In the genomic region with DNA sequence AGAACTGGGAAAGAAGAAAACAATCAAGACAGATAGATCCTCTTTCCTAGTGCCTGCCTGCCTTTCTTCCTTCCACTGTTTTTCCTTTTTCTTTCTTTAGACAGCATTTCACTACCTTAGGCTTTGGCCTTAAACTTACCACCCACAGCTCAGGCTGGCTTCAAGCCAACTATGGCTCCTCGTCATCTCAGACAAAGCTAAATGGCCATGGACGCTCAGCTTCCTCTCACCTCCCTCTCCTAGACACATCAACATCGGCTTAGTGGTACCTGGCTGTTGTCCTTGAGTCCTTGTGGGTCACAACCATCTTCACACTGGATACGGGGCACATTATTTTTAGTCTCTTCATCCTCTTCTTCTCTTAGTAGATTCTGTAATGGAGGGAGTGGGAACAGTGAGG, we compare ENCODE assay signal across 17 mouse cellular contexts. TPM values are rescaled to one million over a fixed set of nuclear protein-coding genes. Genes with fewer than 3 reads are reported as not detected.
A peak's percentile ranks its signal among the peaks of the same experiment; 100 is the strongest.
DNase-seq lines count a peak whose midpoint lies in the region; ATAC-seq and TF ChIP-seq lines count a peak whose summit lies in the region.
"Had no signal": no experiment of that assay in that cellular context is flagged by ENCODE, and none has a peak within 500 bp of the region (broad histone marks: within the 10 kb centered on the region; RNA-seq: fewer than 3 reads in every experiment).

No protein-coding gene starts in this region.

- no peaks in the 10 kb centered on the region for H3K36me3 ChIP-seq in heart, embryonic 11.5 days (ENCODE audit: control insufficient read depth, insufficient read depth, low read length)
- no peaks in the 10 kb centered on the region for H3K36me3 ChIP-seq in heart, adult 2 months (ENCODE audit: control insufficient read depth, insufficient read depth, low read length)
- peaks cover 9% of the 10 kb centered on the region; the same call in 1 of the 2 replicates for H3K36me3 ChIP-seq in limb, embryonic 12.5 days
- peaks cover 4% of the 10 kb centered on the region for H3K36me3 ChIP-seq in limb, embryonic 10.5 days

- intact Hi-C loops in heart, adult 2 months (cut with DNase I): no loop called here

- TF ChIP-seq EP300 in heart, adult 2 months (IDR thresholded peaks at IDR 0.05; ENCODE audit: insufficient read depth, low read depth, low read length): no peak

- H3K4me2 ChIP-seq in heart, embryonic 11.5 days: peak overlapping the region; percentile 27; the same call in 1 of the 2 replicates
- no peak overlapping the region for H3K4me2 ChIP-seq in limb, embryonic 12.5 days

- H3K27ac ChIP-seq in heart, embryonic 11.5 days (ENCODE audit: low read depth, low read length): peak overlapping the region; percentile 75
- no peak overlapping the region for H3K27ac ChIP-seq in heart, adult 2 months
- H3K27ac ChIP-seq in limb, embryonic 12.5 days: peak overlapping the region; percentile 60; the same call in 1 of the 2 replicates
- H3K27ac ChIP-seq in limb, embryonic 10.5 days: no peak overlapping the region
- H3K27ac ChIP-seq: embryonic facial prominence, embryonic 10.5 days; forebrain, embryonic 10.5 days had no signal

- no peak for DNase-seq in heart, adult 2 months
- DNase-seq in limb, embryonic 10.5 days (ENCODE audit: low spot score): no peak
- peak; percentile 49 for DNase-seq in adrenal gland, postnatal 25 days
- peak; percentile 77 to 82 for DNase-seq in cerebellum, postnatal 25 days
- no peak for DNase-seq in right cerebral cortex, postnatal 4 days
- DNase-seq in frontal cortex, postnatal 25 days (ENCODE audit: low spot score in 2 of 2): no peak
- DNase-seq: B cell, adult 2 months; gastrocnemius, postnatal 14 days; kidney, adult 18-20 months; layer of hippocampus, adult 9-11 months; thymus, postnatal 14 days had no signal

- no peaks in the 10 kb centered on the region for H3K27me3 ChIP-seq in heart, embryonic 11.5 days (ENCODE audit: control insufficient read depth, insufficient read depth, low read length)
- H3K27me3 ChIP-seq in heart, adult 2 months (ENCODE audit: control insufficient read depth, insufficient read depth, low read length): no peaks in the 10 kb centered on the region
- H3K27me3 ChIP-seq in limb, embryonic 12.5 days: no peaks in the 10 kb centered on the region
- H3K27me3 ChIP-seq in limb, embryonic 10.5 days (ENCODE audit: low read depth, poor library complexity, severe bottlenecking): no peaks in the 10 kb centered on the region

- 60% methylated on average over 4 of the region's 4 CpGs for WGBS in heart, embryonic 11.5 days (ENCODE audit: insufficient replicate concordance)
- WGBS in heart, adult 2 months: 44% methylated on average over 4 of the region's 4 CpGs
- WGBS in limb, embryonic 12.5 days: 72% methylated on average over 4 of the region's 4 CpGs
- 87% methylated on average over 4 of the region's 4 CpGs for WGBS in limb, embryonic 10.5 days

- no peaks in the 10 kb centered on the region for H3K79me2 ChIP-seq in heart, adult 2 months (replicated peaks; ENCODE audit: control insufficient read depth, insufficient read depth, low read length)

- no peak for TF ChIP-seq CTCF in heart, adult 2 months (IDR thresholded peaks at IDR 0.05)

- H3K4me1 ChIP-seq in heart, embryonic 11.5 days (ENCODE audit: control insufficient read depth, insufficient read depth, low read length): peaks cover 13% of the 10 kb centered on the region
- peaks cover 2% of the 10 kb centered on the region for H3K4me1 ChIP-seq in heart, adult 2 months (ENCODE audit: control insufficient read depth, insufficient read depth, low read length)
- peaks cover 7% of the 10 kb centered on the region for H3K4me1 ChIP-seq in limb, embryonic 12.5 days (replicated peaks)
- peaks cover 2% of the 10 kb centered on the region for H3K4me1 ChIP-seq in limb, embryonic 10.5 days

- H3K9ac ChIP-seq in heart, embryonic 11.5 days (ENCODE audit: low read depth, low read length): no peak overlapping the region
- H3K9ac ChIP-seq in heart, adult 2 months (ENCODE audit: low read depth, low read length): no peak overlapping the region
- H3K9ac ChIP-seq in limb, embryonic 12.5 days (replicated peaks): no peak overlapping the region

- no peak for TF ChIP-seq POLR2A in heart, adult 2 months (IDR thresholded peaks at IDR 0.05; ENCODE audit: insufficient read depth, low read depth, low read length)

- H3K4me3 ChIP-seq in heart, embryonic 11.5 days (ENCODE audit: low read depth, low read length): no peak overlapping the region
- no peak overlapping the region for H3K4me3 ChIP-seq in heart, adult 2 months
- H3K4me3 ChIP-seq in limb, embryonic 12.5 days (replicated peaks): no peak overlapping the region
- H3K4me3 ChIP-seq in limb, embryonic 10.5 days: no peak overlapping the region
- H3K4me3 ChIP-seq: embryonic facial prominence, embryonic 10.5 days; forebrain, embryonic 10.5 days had no signal

- ATAC-seq in heart, embryonic 11.5 days (replicated peaks; ENCODE audit: insufficient number of reproducible peaks, low FRiP score, low TSS enrichment): no peak
- no peak for ATAC-seq in limb, embryonic 12.5 days (ENCODE audit: insufficient number of reproducible peaks, insufficient read depth, low FRiP score, low TSS enrichment, low read depth)

- no peaks in the 10 kb centered on the region for H3K9me3 ChIP-seq in heart, embryonic 11.5 days (replicated peaks; ENCODE audit: control insufficient read depth, low read length)
- H3K9me3 ChIP-seq in limb, embryonic 12.5 days: no peaks in the 10 kb centered on the region
- no peaks in the 10 kb centered on the region for H3K9me3 ChIP-seq in limb, embryonic 10.5 days (replicated peaks)
- H3K9me3 ChIP-seq: embryonic facial prominence, embryonic 10.5 days; forebrain, embryonic 10.5 days had no signal

RNA-seq across cellular contexts. Expression of a gene that starts 1.3 kb away (rescaled TPM):
- 0.86 and 0.89 TPM in 2 replicates for polyA plus RNA-seq in heart, embryonic 11.5 days (2014; fragmentation: Nextera tagmentation; extraction: Ambion mirVana)
- under 1 TPM in 1 of 2 experiments, not detected in 1; 0.16 TPM for total RNA-seq in heart, adult 2 months (2021)
- 0.12 TPM in 1 of 2 replicates, not detected in the other for polyA plus RNA-seq in heart, adult 2 months (2012; rRNA removed)
- 0.20 TPM in 2 replicates for polyA plus RNA-seq in limb, embryonic 12.5 days (2016; fragmentation: Nextera tagmentation; extraction: Ambion mirVana)
- polyA plus RNA-seq in limb, embryonic 10.5 days (2016; fragmentation: Nextera tagmentation; extraction: Ambion mirVana): not detected in 2 replicates
- not detected in 2 replicates for total RNA-seq in adrenal gland, postnatal 25 days (2021)
- total RNA-seq: gastrocnemius, postnatal 14 days; monocyte, adult 5-6 weeks had no signal
- polyA plus RNA-seq: embryonic facial prominence, embryonic 10.5 days; forebrain, embryonic 10.5 days; small intestine, adult 2 months had no signal

RNA-seq across cellular contexts. Expression of a gene that starts 5.9 kb away (rescaled TPM):
- 25.9 and 27.7 TPM in 2 replicates for polyA plus RNA-seq in heart, embryonic 11.5 days (2014; fragmentation: Nextera tagmentation; extraction: Ambion mirVana)
- total RNA-seq in heart, adult 2 months (2021): 1 to 10 TPM; 6.5 to 6.9 TPM
- polyA plus RNA-seq in heart, adult 2 months (2012; rRNA removed): 15.2 and 19.8 TPM in 2 replicates
- 42.3 and 42.5 TPM in 2 replicates for polyA plus RNA-seq in limb, embryonic 12.5 days (2016; fragmentation: Nextera tagmentation; extraction: Ambion mirVana)
- polyA plus RNA-seq in limb, embryonic 10.5 days (2016; fragmentation: Nextera tagmentation; extraction: Ambion mirVana): 37.2 and 41.8 TPM in 2 replicates
- total RNA-seq in adrenal gland, postnatal 25 days (2021): 28.9 and 32.7 TPM in 2 replicates

RNA-seq across cellular contexts. Expression of a gene that starts 25.0 kb away (rescaled TPM):
- 206 and 224 TPM in 2 replicates for polyA plus RNA-seq in heart, embryonic 11.5 days (2014; fragmentation: Nextera tagmentation; extraction: Ambion mirVana)
- 10 to 100 TPM; 58.9 to 65.3 TPM for total RNA-seq in heart, adult 2 months (2021)
- polyA plus RNA-seq in heart, adult 2 months (2012; rRNA removed): 27.8 and 48.0 TPM in 2 replicates
- polyA plus RNA-seq in limb, embryonic 12.5 days (2016; fragmentation: Nextera tagmentation; extraction: Ambion mirVana): 351 and 359 TPM in 2 replicates
- polyA plus RNA-seq in limb, embryonic 10.5 days (2016; fragmentation: Nextera tagmentation; extraction: Ambion mirVana): 313 and 334 TPM in 2 replicates
- 164 and 206 TPM in 2 replicates for total RNA-seq in adrenal gland, postnatal 25 days (2021)

RNA-seq across cellular contexts. Expression of a gene that starts 26.9 kb away (rescaled TPM):
- 8.6 and 11.0 TPM in 2 replicates for polyA plus RNA-seq in heart, embryonic 11.5 days (2014; fragmentation: Nextera tagmentation; extraction: Ambion mirVana)
- total RNA-seq in heart, adult 2 months (2021): 10 to 100 TPM in 1 of 2 experiments, 1 to 10 TPM in 1; 7.3 to 12.2 TPM
- polyA plus RNA-seq in heart, adult 2 months (2012; rRNA removed): 11.0 and 17.5 TPM in 2 replicates
- polyA plus RNA-seq in limb, embryonic 12.5 days (2016; fragmentation: Nextera tagmentation; extraction: Ambion mirVana): 17.1 and 17.6 TPM in 2 replicates
- 9.3 and 11.5 TPM in 2 replicates for polyA plus RNA-seq in limb, embryonic 10.5 days (2016; fragmentation: Nextera tagmentation; extraction: Ambion mirVana)
- 37.2 and 52.6 TPM in 2 replicates for total RNA-seq in adrenal gland, postnatal 25 days (2021)

RNA-seq across cellular contexts. Expression of a gene that starts 28.8 kb away (rescaled TPM):
- polyA plus RNA-seq in heart, embryonic 11.5 days (2014; fragmentation: Nextera tagmentation; extraction: Ambion mirVana): 0.49 TPM in 1 of 2 replicates, not detected in the other
- total RNA-seq in heart, adult 2 months (2021): not detected
- 0.18 TPM in 1 of 2 replicates, not detected in the other for polyA plus RNA-seq in heart, adult 2 months (2012; rRNA removed)
- polyA plus RNA-seq in limb, embryonic 12.5 days (2016; fragmentation: Nextera tagmentation; extraction: Ambion mirVana): not detected in 2 replicates
- not detected in 2 replicates for polyA plus RNA-seq in limb, embryonic 10.5 days (2016; fragmentation: Nextera tagmentation; extraction: Ambion mirVana)
- total RNA-seq in adrenal gland, postnatal 25 days (2021): 9.7 and 10.0 TPM in 2 replicates
- total RNA-seq: gastrocnemius, postnatal 14 days; monocyte, adult 5-6 weeks had no signal
- polyA plus RNA-seq: embryonic facial prominence, embryonic 10.5 days; forebrain, embryonic 10.5 days; small intestine, adult 2 months had no signal

Comparison
In these comparisons a context has a peak if more than half of its experiments do, and no peak if none do; other contexts are left out.
1. H3K27ac ChIP-seq: peak in heart, embryonic 11.5 days (single experiment) and limb, embryonic 12.5 days (single experiment); none in heart, adult 2 months (single experiment) and limb, embryonic 10.5 days (single experiment).
2. DNase-seq: peak in adrenal gland, postnatal 25 days (single experiment) and cerebellum, postnatal 25 days (2 of 2); none in heart, adult 2 months (0 of 2), limb, embryonic 10.5 days (single experiment), right cerebral cortex, postnatal 4 days (single experiment) and frontal cortex, postnatal 25 days (0 of 2).